Mouse (Mus musculus): ENCODE measurements around the gene Sars. TPM values are rescaled to one million over a fixed set of nuclear protein-coding genes. Genes with fewer than 3 reads are reported as not detected.
A peak's percentile ranks its signal among the peaks of the same experiment; 100 is the strongest.

Sars gene
- 81.0 and 81.3 TPM in 2 replicates for polyA plus RNA-seq (2015; fragmentation: Nextera tagmentation; extraction: Ambion mirVana)

GRCm38 (mm10) chr3:108444698-108445365, at the start of gene Sars:
Gene Sars (minus strand): TSS chr3:108445209.
- peak within 1 kb of the TSS; percentile 75 for H3K4me2 ChIP-seq (replicated peaks; ENCODE audit: low read depth, low read length)
- H3K9me3 ChIP-seq (ENCODE audit: low read length), result no peaks in the 10 kb centered on the region
- DNase-seq (ENCODE audit: low spot score) (peak; percentile 97), ATAC-seq (peak; percentile 98)
- TF ChIP-seq CTCF (IDR thresholded peaks at IDR 0.05), result peak; percentile 52
- TF ChIP-seq EP300 (IDR thresholded peaks at IDR 0.05), result no peak
- WGBS, result under 1% methylated on average over 41 of the region's 41 CpGs
- peak within 1 kb of the TSS; percentile 80 for H3K4me3 ChIP-seq (ENCODE audit: low read depth, low read length)
- H3K9ac ChIP-seq (replicated peaks; ENCODE audit: low read depth), result peak within 1 kb of the TSS; percentile 59
- H3K4me1 ChIP-seq (ENCODE audit: insufficient read depth, low read depth, low read length), result peaks cover 14% of the 10 kb centered on the region
- H3K36me3 ChIP-seq (ENCODE audit: insufficient read depth, low read length), result no peaks in the 10 kb centered on the region
- peak within 1 kb of the TSS; percentile 85 for H3K27ac ChIP-seq (ENCODE audit: low read length)
- H3K27me3 ChIP-seq (replicated peaks; ENCODE audit: insufficient read depth, low read length), result no peaks in the 10 kb centered on the region

DNA sequence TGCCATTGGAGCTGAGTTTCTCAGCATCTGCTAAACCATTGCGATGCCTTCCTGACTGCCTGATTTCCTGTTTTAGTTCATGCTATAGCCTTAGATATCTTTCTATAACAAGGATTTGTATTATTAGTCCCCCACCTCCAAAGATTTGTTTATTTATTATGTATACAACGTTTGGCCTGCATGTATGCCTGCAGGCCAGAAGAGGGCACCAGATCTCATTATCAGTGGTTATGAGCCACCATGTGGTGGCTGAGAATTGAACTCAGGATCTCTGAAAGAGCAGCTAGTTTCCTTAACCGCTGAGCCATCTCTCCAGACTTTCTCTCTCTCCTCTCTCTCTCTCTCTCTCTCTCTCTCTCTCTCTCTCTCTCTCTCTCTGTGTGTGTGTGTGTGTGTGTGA, 45.0 kb upstream of the Sars start:
- H3K36me3 ChIP-seq (ENCODE audit: insufficient read depth, low read length), result no peaks in the 10 kb centered on the region
- no peaks in the 10 kb centered on the region for H3K27me3 ChIP-seq (replicated peaks; ENCODE audit: insufficient read depth, low read length)
- 39% methylated on average over 3 of the region's 3 CpGs for WGBS
- H3K9ac ChIP-seq (replicated peaks; ENCODE audit: low read depth), result no peak overlapping the region
- H3K4me3 ChIP-seq (ENCODE audit: low read depth, low read length), result no peak overlapping the region
- DNase-seq (ENCODE audit: low spot score) (no peak), ATAC-seq (no peak)
- H3K4me1 ChIP-seq (ENCODE audit: insufficient read depth, low read depth, low read length), result no peaks in the 10 kb centered on the region
- H3K4me2 ChIP-seq (replicated peaks; ENCODE audit: low read depth, low read length), result no peak overlapping the region
- no peak overlapping the region for H3K27ac ChIP-seq (ENCODE audit: low read length)
- TF ChIP-seq EP300 (IDR thresholded peaks at IDR 0.05), result no peak
- TF ChIP-seq CTCF (IDR thresholded peaks at IDR 0.05), result peak; percentile 62
- H3K9me3 ChIP-seq (ENCODE audit: low read length), result no peaks in the 10 kb centered on the region

DNA sequence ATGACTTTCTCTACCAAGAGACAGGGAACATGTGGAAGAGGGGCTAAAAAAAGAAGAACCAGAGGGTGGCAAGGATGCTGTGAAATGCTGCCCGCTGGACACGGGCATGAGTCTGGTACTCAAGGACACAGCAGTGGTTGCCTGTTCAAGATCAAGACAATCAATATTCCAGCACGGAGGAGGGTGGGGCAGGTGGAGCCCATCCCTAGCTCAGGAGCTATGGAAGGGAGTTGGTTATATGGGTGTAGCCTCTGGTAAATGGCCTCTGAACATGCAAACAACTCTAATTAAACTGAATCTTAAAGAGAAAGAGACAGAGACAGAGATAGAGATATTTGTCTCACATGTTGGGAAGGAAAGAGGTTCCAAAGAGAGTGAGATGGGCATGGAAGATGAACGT, 39.7 kb upstream of the Sars start:
- Histone ChIP-seq H3K36me3 (ENCODE audit: insufficient read depth, low read length) (no peaks in the 10 kb centered on the region), H3K4me2 (replicated peaks; ENCODE audit: low read depth, low read length) (no peak overlapping the region), H3K4me1 (ENCODE audit: insufficient read depth, low read depth, low read length) (no peaks in the 10 kb centered on the region), H3K9ac (replicated peaks; ENCODE audit: low read depth) (no peak overlapping the region), H3K27ac (ENCODE audit: low read length) (no peak overlapping the region), H3K9me3 (ENCODE audit: low read length) (no peaks in the 10 kb centered on the region), H3K4me3 (ENCODE audit: low read depth, low read length) (no peak overlapping the region), H3K27me3 (replicated peaks; ENCODE audit: insufficient read depth, low read length) (no peaks in the 10 kb centered on the region)
- WGBS, result 81% methylated on average over 4 of the region's 4 CpGs
- ATAC-seq, result no peak
- DNase-seq (ENCODE audit: low spot score), result no peak
- no peak for TF ChIP-seq EP300 (IDR thresholded peaks at IDR 0.05)
- no peak for TF ChIP-seq CTCF (IDR thresholded peaks at IDR 0.05)

DNA sequence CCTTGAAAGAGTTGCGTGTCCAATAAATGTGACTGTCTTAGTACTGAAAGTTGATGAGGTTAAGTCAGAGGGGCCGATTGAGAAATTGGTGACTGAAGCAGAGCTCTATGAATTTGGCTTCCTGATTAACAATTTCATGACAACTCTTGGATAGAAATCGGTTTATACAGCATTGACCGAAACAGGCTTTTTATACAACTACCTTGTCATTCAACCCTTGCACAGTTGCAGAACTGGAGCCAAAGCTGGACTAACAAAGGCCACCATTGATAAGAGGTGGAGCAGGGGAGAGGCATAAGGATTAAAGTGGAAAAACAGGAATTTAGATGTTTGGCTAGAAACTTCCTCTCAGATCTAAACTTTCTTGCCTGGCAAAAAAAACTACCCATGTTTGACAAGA, 33.8 kb upstream of the Sars start:
- H3K4me3 ChIP-seq (ENCODE audit: low read depth, low read length), result no peak overlapping the region
- H3K36me3 ChIP-seq (ENCODE audit: insufficient read depth, low read length), result no peaks in the 10 kb centered on the region
- H3K27ac ChIP-seq (ENCODE audit: low read length), result no peak overlapping the region
- no peak overlapping the region for H3K9ac ChIP-seq (replicated peaks; ENCODE audit: low read depth)
- TF ChIP-seq EP300 (IDR thresholded peaks at IDR 0.05) (no peak), CTCF (IDR thresholded peaks at IDR 0.05) (no peak)
- H3K9me3 ChIP-seq (ENCODE audit: low read length), result no peaks in the 10 kb centered on the region
- WGBS, result 59% methylated on average over 4 of the region's 4 CpGs
- H3K4me2 ChIP-seq (replicated peaks; ENCODE audit: low read depth, low read length), result no peak overlapping the region
- peak; percentile 29 for DNase-seq (ENCODE audit: low spot score)
- no peak for ATAC-seq
- H3K27me3 ChIP-seq (replicated peaks; ENCODE audit: insufficient read depth, low read length), result no peaks in the 10 kb centered on the region
- no peaks in the 10 kb centered on the region for H3K4me1 ChIP-seq (ENCODE audit: insufficient read depth, low read depth, low read length)

- DNase-seq (ENCODE audit: low spot score), result peak; percentile 88
Observed at GRCm38 (mm10) chr3:108476761-108477619, 32.0 kb upstream of the Sars start.

GRCm38 (mm10) chr3:108475496-108475895, 30.5 kb upstream of the Sars start:
- DNase-seq (ENCODE audit: low spot score) (no peak), ATAC-seq (no peak)
- Histone ChIP-seq H3K4me3 (ENCODE audit: low read depth, low read length) (no peak overlapping the region), H3K36me3 (ENCODE audit: insufficient read depth, low read length) (no peaks in the 10 kb centered on the region), H3K4me2 (replicated peaks; ENCODE audit: low read depth, low read length) (no peak overlapping the region), H3K4me1 (ENCODE audit: insufficient read depth, low read depth, low read length) (no peaks in the 10 kb centered on the region), H3K9ac (replicated peaks; ENCODE audit: low read depth) (no peak overlapping the region), H3K27me3 (replicated peaks; ENCODE audit: insufficient read depth, low read length) (no peaks in the 10 kb centered on the region), H3K9me3 (ENCODE audit: low read length) (no peaks in the 10 kb centered on the region), H3K27ac (ENCODE audit: low read length) (no peak overlapping the region)
- WGBS, result 61% methylated on average over 5 of the region's 5 CpGs
- TF ChIP-seq CTCF (IDR thresholded peaks at IDR 0.05), result no peak
- TF ChIP-seq EP300 (IDR thresholded peaks at IDR 0.05), result no peak

More at GRCm38 (mm10) chr3:108476761-108477619, 32.0 kb upstream of the Sars start:
- Histone ChIP-seq H3K9me3 (ENCODE audit: low read length) (no peaks in the 10 kb centered on the region), H3K4me1 (ENCODE audit: insufficient read depth, low read depth, low read length) (no peaks in the 10 kb centered on the region), H3K27ac (ENCODE audit: low read length) (peak overlapping the region; percentile 80), H3K36me3 (ENCODE audit: insufficient read depth, low read length) (no peaks in the 10 kb centered on the region), H3K4me2 (replicated peaks; ENCODE audit: low read depth, low read length) (no peak overlapping the region), H3K27me3 (replicated peaks; ENCODE audit: insufficient read depth, low read length) (no peaks in the 10 kb centered on the region), H3K9ac (replicated peaks; ENCODE audit: low read depth) (no peak overlapping the region), H3K4me3 (ENCODE audit: low read depth, low read length) (no peak overlapping the region)
- ATAC-seq, result peak; percentile 87
- TF ChIP-seq CTCF (IDR thresholded peaks at IDR 0.05), result no peak
- peak; percentile 64 for TF ChIP-seq EP300 (IDR thresholded peaks at IDR 0.05)
- 38% methylated on average over 14 of the region's 14 CpGs for WGBS
